Mouse (Mus musculus) yolk sac, embryonic 10.5 days (tissue): ENCODE measurements around the gene Snx22.

Experiments
- DNase-seq: peaks from one replicate; pipeline ENCODE4 v3.0.0-alpha.2; 2017; ENCODE audit warnings: low spot score

Snx22 gene

DNA sequence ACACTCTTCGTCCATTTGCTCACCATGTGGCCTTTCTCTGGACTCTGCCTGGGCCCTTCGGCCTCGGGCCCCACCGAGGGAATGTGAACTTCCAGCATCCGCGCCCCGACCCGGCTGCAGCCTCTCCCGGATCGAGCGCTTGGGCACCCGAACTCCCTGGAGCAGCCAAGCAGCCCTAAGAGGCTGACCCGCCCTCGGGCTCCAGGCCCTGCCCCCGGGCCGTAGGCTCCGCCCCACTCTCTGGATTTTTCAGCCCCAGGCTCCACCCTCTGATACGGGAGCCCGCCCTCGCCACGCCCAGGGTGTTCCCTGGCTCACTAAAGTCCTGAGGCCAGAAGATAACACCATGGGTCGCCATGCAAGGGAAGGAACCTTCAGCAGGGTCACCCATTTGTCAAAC, at the start of gene Snx22:
Snx22 (minus strand) TSS at position 137 of the 400 bp plus-strand sequence.
- peak; percentile 84 for DNase-seq

DNA sequence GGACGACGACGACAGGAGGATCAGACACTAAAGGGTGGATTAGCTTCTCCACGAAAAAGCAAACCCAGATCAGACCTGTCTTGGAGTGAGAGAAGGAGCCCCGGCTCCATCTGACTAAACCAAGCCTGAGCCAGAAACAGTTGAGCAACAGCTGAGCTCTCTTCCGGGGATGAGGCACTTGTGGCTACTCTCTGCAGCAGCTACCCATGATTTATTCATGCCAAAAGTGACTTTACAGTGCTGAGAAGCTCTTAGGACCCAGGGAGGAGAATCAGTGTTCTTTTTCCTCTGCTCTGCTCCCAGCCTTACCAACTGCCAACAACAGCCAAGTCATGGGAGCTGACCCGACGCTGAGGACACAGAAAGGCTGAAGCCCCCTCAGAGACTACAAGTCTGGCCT, 47.4 kb upstream of the Snx22 start:
- peak; percentile 44 for DNase-seq

DNA sequence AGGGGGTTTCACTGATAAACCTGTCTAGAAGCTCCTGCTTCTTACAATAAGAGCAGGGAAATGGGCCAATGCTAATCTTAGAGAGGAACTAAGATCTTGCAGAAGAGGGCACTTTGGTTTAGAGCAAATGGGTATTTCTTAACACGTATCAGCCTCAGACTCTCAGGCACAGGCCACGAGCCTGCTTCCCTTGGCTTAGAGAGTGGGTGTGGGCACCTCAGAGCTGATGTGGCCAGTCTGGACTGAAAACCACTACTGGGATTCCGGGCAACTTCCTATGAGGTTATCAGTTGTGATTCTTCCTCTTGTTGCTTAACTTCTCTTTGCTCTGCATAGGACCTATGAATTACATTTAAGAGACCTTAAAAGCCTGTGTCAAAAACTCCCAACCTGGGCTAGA, 44.8 kb upstream of the Snx22 start:
- DNase-seq = no peak

DNA sequence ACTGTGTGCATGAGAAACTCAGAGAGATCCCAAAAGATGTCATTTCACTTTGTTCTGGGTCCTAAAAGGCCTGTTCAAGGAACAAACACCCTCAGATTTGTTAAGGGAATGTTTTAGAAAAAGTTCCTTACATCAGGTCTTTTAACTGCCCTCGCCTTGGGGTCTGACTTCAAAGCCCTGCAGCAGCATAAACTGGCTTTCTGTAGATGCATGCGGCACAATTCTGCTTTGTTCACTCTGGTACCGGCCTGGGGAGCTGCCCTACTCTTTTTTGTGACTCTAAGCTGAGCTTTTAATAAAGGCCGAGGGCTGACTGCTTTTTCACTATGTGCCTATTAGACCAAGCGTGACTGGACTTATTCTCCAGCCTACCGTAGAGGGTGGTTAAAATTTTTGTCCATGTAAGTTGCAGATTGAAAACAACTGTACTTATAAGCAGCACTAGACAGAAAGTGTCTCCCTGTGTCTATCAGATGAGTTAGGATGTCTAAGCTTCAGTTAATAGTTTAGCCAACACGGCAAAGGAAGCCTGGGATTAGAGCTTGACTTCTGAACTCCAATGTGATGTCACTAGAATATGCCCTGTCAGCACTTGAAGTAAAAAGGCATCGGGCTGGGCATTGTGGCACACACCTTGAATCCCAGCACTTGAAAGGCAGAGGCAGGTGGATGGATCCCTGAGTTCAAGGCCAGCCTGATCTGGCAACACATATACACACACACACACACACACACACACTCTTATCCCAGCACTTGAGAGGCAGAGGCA, 41.3 kb upstream of the Snx22 start:
- peak; percentile 47 for DNase-seq

DNA sequence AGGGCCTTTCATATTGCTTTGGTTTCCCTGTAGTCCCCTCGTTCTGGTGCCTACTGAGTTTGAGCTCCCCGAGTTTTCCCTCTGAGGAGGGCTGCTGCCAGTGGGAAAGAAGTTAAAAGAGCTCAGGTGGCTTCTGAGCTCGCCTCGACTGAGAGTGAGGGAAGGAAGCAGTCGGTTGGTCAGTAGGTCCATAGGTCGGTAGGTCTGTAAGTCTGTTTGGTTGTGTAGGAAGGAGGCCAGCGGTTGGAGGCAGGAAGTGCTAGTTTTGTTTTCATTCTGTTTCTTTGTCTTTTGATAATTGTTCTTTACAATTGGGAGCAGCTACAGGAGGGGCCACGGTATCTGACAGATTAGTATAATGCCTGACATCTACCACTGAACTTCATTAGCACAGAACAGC, 40.6 kb upstream of the Snx22 start:
- DNase-seq = peak; percentile 72

DNA sequence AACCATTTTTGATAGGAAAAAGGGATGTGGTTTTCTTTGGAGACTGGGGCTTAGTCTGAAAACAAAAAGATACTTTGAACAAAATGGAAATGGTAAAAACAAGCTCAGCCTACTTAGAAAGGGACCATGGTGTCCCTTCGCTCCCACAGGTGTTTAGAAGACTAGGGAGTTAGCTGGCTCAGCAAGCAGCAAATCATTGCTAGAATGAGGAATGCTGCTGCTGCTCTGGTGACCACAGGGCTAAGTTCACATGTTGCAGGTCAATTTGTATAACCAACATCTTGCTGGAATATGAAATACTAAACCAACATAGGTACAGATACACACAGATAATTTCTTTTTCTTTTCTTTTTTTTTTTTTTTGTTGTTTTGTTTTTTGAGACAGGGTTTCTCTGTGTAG, 40.1 kb upstream of the Snx22 start:
- DNase-seq = peak; percentile 47

DNA sequence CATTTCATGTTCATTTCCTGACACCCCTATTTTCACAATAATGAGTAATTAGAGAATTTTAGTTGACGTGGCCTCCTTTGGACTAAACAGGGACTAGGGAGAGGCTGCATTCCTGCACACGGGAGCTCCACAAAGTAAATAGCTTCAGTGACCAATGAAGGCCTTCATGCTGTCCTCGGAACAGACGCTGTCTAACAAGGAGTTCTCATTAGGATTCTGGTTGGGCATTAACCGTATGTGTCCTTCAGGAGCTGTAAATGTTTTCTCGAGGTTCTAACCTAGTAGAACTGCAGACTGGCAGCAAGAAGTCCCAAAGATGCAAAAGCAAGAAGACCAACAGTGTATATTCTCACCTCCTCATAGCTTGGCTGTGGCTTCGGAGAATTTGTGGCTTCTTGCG, 35.6 kb upstream of the Snx22 start:
- DNase-seq = peak; percentile 56

DNA sequence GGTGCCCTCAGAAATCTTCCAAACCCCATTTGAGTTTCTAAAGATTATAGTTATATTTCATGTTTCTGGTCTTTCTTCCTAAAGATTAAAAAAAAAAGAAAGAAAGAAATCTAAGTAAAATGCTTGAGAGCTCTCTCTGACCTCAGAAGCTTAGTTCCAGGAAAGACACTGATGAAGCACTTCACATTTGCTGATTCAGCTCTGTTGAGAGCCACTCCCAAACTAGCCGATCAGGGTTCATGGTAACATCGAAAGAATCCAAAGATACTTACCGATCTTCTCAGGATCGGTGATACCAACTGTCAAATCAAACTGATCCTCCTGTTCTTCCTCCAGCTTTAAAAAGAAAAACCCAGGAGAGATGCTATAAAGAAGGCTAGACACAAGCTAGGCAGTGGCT, 35.1 kb upstream of the Snx22 start:
- DNase-seq = peak; percentile 37

DNA sequence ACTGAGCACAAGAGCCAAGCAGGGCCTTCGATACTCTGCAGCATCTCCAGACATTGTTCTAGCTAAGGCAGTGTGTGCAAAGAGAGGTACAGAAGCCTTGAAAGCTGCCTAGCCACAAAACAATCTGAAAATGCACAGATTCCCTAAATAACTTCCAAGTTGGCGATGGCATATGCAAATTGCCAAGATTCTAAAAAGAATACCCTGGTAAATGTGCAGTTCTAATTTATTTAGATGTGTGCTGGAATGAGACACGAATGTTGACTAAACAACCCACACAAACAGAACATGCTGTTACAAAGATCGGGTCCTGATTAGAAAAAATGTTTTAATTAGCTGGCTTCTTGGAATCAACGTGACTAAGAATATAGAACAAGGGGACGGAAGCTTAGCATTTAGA, 33.1 kb upstream of the Snx22 start:
- no peak for DNase-seq

DNA sequence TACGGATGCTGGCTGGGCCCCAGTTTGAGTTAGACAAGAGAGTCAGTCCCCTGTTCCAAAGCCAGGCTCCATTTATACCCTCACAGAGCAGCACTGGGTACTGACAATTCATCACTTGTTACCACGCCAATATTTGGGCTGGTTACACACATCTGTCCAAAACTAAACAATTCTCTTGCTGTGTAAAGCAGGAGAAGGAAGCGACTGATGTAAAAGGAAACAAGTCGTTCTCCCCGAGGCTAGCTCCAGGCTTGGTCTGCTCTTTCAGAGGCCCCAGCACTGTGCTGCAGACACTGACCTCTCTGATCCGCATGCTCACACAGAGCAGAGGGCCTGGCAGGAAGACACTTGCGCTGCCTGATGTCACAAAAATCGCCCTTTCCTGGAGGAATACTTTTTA, 32.1 kb upstream of the Snx22 start:
- DNase-seq = no peak

DNA sequence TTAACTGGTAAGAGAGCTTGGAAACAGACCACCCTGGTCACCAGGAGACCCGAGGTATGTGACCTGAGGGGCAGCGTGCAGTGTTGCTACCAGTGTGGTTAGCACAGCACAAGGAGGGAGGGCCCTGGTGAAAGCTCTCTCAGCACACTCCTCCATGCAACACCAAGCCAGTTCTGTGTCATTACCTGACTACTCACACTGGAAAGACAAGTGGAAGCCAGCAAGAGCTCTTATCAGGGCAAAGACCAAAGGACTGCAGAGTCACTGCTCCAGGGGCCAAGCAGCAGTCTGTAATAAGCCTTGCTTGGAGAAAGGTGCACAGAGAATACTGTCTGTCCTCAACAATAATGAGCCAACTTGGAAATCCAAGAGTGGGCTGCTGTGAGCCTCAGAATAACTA, 23.1 kb upstream of the Snx22 start:
- DNase-seq = peak; percentile 74

DNA sequence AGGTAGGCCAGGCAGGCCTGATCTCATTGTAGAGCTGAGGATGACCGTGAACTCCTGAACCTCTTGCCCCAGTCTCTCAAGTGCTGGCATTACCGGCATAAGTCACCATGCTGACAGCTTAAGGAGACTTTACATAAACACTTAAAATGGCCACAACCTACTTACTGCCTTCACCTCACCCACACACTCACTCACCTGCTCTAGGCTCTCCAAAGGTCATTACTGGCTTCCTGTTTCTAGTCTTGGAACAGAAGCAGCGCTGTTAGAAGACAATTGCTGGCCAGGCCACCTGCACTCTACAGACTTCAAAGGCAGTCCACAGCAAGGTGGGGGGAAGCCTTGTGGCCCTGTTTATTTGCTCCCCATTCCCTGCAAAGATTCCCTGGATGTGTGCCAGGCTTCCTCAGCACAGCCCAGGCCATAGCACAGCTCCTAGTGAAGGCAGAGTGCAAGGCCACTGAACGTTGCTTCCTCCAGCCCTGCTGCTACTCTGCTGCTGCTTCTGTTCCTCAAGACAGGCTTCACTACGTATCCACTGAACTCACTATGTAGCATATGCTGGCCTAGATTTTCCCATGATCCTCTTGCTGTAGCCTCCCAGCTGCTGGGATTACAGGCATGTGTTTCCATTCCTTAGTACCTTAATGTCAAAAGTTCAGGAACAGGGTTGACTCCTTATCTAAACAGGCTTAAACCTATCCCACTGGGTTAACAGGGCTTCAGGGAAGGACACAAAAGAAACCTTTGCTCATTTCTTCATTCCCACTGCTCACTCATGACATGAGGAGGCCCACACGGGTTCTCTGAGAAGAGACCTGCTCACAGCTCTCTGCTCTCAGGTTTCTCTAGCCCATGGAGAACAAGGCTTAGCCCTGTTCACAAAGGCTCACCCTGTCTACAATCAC, 22.1 kb upstream of the Snx22 start:
- peak; percentile 20 for DNase-seq

DNA sequence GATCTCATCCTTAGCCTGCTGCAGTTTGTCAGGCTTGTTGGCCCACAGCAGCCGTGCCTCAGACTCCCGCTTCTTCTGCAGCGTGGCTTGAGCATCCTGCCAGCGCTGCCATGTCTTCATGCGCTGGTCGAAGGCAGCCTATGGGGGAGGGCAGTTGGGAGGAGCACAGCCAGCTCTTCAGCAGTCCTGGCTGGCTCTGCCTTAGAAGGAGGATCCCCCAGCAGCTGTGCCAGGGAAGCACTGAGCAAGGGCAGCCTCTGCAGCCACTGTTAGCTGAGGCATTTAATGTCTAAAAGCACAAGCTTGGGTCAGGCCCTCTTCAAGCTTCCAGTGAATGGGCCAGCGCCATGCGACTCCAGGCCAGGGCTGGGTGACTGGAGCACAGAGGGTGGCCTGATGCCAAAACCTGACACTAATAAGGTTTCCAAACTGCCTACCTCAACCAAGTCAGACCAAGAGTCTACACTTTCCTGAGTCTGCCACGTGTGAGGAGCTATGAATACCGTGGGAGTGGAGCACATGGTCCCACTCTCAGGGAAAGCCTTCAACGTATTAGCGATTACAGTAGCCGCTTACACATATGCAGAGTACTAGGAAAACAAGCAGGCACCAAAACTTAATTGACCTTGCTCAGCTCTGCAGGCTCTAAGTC, 21.2 kb upstream of the Snx22 start:
- no peak for DNase-seq

DNA sequence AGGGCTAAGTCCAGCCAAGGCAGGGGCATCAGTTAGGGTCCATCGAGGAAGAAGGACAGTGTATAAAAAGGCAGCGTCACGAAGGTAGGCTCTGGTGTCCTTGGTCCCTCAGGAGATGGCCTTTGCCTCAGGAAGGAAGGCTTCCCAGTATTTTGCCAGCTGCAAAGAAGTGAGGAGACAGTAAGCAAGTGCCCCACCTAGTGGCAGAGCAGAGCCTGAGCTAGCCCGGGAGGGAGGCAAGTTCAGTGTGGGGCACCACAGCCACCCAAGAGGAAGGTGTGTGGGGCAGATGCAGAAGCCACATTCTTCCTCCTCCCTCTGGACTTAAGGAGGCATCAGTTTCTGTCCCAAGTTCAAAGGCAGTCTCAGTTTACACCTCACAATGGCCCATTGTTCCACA, 18.9 kb upstream of the Snx22 start:
- no peak for DNase-seq

DNA sequence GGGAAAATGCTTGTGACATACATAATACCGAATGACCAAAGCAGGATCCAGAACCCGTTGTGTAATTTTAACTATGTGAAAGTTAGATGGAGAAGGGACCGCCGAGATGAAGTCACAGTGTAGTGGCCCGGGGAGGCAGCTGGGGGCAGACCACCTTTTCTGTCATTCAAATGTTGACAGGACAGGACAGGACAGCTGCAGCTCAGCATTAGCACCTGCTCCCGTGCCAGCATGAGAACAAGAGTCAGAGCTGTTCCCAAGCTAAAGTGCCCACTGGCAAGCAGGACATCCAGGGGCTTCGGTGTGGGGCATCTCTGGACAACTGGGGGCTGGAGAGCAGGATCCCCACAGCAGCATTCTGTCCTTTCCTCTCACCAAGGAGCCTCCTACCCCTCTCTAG, 17.5 kb upstream of the Snx22 start:
- DNase-seq = no peak

DNA sequence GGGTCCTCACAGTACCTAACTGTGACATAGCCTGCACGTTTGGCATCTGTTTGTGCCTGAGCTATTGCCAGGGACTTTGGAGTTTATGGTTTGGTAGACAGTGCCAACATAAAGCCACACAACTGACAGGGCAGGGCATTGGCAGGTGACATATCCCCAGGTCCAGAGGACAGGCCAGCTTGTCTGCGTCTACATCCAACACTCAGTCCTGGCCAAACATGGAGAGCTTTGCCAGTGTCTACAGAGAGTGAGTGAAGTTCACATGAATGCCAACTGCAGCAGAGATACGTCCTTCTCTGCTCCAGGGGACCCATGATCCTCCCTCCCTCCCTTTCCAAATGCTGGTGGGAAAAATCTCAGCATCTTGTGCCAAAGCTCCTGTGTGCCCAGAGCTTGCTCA, 14.7 kb upstream of the Snx22 start:
- no peak for DNase-seq

DNA sequence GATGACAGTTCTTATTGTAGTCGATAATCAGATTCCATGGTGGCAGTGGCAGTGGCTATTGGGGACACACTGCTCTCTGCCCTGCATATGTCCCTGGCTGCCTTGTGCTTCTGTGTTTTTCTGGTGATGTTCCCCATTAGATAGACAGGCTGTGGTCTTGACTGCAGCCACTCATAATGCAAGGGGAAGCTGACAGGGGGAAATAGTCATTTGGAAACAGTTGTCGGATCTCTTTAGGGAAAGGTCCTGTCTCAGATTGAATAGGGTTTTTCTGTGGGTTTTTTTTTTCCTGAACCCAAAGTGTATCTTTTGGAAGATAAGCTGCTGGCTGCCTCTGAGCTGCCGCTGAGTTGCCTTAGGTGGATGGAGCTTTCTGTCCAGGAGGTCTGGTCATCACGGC, 12.5 kb upstream of the Snx22 start:
- no peak for DNase-seq

DNA sequence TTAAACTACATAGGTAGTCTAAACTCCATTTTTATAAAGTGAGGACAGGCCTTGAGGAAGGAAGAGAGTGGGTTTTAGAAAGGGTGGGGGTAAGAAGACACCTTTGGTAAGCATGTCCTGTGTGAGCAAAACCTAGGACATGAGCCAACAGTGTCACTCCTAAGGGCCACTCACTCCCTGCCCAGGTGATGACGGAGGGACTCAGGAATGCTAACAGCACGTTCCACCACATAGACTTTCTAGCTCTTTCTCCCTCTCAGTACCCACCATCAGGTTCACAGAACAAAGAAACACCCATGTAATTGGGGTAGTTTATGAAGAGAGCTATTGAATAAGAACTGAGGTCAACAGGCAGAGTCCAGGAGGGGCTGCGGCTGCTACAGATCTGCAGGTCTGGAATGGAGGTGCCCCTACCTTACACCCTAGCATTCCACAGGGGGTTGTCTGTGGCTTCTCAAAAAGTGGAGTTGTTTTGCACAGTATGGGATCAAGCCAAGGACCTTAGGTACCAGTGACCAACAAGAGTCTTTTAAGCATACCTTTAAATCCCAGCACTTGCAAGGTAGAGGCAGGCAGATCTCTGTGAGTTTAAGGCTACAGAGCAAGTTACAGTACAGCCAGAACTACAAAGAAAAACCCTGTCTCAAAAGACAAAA, 11.4 kb upstream of the Snx22 start:
- no peak for DNase-seq

DNA sequence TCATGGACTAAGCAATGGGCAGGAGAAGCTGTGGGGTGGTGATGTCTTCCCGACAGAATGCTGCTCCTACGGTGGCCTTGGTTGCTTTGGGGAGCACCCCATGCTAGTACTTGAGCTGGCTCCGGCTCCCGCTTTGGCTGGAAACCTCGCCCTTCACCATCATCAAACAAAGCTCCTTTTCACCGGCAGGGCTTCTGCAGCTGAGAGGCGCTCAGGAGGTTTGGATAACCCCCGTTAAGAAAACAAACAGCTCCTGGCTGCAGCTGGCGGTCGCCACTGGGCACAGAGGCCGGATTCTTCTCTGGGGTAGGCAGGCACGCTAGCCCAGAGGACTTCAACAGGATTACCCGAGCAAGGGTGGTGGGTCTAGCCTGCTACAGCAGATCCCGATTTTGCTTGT, 9.0 kb upstream of the Snx22 start:
- no peak for DNase-seq

DNA sequence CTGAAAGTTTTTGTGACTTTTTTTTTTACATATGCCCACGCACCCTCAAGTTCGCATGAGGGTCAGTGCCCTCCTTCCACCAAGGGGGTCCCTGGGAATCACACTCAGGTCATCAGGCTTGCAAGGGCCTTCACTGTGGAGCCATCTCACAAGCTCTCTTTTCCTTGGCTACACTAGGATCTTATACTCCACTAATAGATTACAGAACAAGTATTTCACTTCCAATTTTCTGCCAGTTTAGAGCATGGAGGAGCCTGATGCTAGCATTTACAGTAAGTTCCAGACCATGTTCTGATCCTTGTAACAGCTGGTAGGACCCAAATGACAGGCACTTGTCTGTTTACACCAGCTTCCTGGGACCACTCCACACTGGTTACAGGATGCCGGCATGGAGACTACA, 8.6 kb upstream of the Snx22 start:
- no peak for DNase-seq

DNA sequence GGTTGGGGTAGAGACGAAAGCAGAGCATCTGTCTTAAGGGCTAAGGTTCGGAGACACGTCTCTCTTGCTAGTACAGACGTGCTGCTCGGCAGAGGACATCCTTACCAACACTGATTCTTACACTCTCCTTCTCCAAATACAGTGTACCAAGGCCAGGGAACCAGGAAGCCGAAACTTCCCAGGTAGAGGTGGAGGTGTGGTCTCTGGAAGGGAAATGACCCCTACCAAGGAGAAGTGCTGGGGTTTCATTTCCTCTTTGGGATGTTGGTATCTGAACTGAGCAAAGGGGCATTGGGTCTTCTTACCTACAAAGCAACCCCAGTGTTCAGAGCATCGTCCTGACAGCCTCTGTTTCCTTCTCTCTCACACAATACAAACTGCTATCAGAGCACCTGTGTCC, 3.2 kb upstream of the Snx22 start:
- no peak for DNase-seq

DNA sequence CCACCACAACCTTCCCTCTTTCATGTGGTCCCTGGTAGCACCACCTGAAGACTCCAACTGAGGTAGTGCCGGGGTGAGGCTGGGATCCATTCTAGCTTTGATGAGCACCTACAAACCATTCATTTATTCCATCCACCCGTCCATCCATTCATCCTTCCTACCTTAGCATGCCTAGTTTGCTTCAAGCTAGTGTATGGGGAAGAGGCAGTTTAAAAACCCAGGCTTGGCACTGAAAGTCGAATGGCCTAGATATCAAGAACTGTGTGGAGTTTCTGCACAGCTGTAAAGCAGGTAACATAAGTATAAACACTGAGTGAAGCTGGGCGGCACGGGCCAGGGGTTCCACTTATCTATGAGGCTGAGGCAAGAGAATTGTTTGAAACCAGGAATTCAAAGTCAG, 632 bp upstream of the Snx22 start:
- no peak for DNase-seq
